Mouse (Mus musculus) heart, embryonic 12.5 days (tissue): ENCODE data around the gene Asb8. TPM values are rescaled to one million over a fixed set of nuclear protein-coding genes. Genes with fewer than 3 reads are reported as not detected.

Experiments used
- ATAC-seq: fragments of 200-750 bp; cut with Nextera tagmentation; 2 replicates; pipeline ENCODE4 v1.8.0; 2017; ENCODE audit warnings: moderate TSS enrichment, moderate library complexity; ENCODE audit not compliant: insufficient number of reproducible peaks, low FRiP score
- H3K27ac ChIP-seq: fragments of 300-500 bp; sonication (generic); 2 replicates; pipeline ENCODE4 v1.5.1; 2016; ENCODE audit warnings: mild to moderate bottlenecking, moderate library complexity; ENCODE audit not compliant: poor library complexity, severe bottlenecking
- H3K27me3 ChIP-seq: fragments of 300-500 bp; sonication (generic); replicated peaks from 2 replicates; pipeline ENCODE4 v1.6.1; 2016; ENCODE audit warnings: mild to moderate bottlenecking, moderate library complexity
- H3K36me3 ChIP-seq: fragments of 300-500 bp; sonication (generic); 2 replicates; pipeline ENCODE4 v1.6.1; 2016; ENCODE audit warnings: mild to moderate bottlenecking, moderate library complexity
- H3K4me1 ChIP-seq: fragments of 300-500 bp; sonication (generic); replicated peaks from 2 replicates; pipeline ENCODE4 v1.6.1; 2016; ENCODE audit warnings: mild to moderate bottlenecking
- H3K4me2 ChIP-seq: fragments of 300-500 bp; sonication (generic); 2 replicates; pipeline ENCODE4 v1.6.1; 2016; ENCODE audit warnings: mild to moderate bottlenecking, moderate library complexity
- H3K4me3 ChIP-seq: fragments of 300-500 bp; sonication (generic); 2 replicates; pipeline ENCODE4 v1.5.1; 2016; ENCODE audit warnings: mild to moderate bottlenecking
- H3K9ac ChIP-seq: fragments of 300-500 bp; sonication (generic); 2 replicates; pipeline ENCODE4 v1.6.1; 2016; ENCODE audit warnings: mild to moderate bottlenecking, moderate library complexity
- H3K9me3 ChIP-seq: fragments of 300-500 bp; sonication (generic); replicated peaks from 2 replicates; pipeline ENCODE4 v1.6.1; 2016; ENCODE audit warnings: mild to moderate bottlenecking, moderate library complexity
- WGBS: fragments of 180-500 bp; shearing (Covaris S2); methylation state at CpG from one replicate; pipeline ENCODE4 v1.1.7; 2016; 5-methylcytosine and 5-hydroxymethylcytosine counted together
- polyA plus RNA-seq: library from polyadenylated mRNA; unstranded; fragments of >200 nt; fragmentation: Nextera tagmentation; extraction: Ambion mirVana; gene quantifications from 2 replicates; pipeline ENCODE4 v1.2.1, GENCODE M21; 2016

Gene Asb8
- polyA plus RNA-seq, 1 experiment from 2014 or later = 76.2 TPM

DNA sequence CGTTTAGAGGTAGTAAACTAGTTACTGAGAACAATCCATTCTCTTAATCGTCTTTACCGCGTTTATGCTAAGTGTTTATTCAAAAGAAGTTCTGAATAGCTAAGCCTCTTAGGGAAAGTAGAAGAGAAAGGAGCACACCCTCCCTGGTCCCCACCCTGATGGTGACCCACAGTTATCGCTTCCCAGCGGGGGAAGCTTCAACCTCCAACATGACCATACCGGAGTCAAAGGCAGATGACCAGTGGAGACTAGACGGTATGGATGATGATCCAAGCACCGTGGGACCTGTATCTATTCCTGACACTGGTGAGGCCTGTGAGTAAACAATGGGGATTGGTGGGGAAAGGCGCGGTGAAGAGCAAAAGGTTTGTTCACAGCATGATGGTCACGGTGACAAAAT lies 70.5 kb downstream of the Asb8 start:
- 88% methylated on average over 12 of the region's 12 CpGs for WGBS
- no peaks in the 10 kb centered on the region; the same call in 1 of the 2 replicates for H3K9me3 ChIP-seq
- H3K4me2 ChIP-seq = no peak overlapping the region
- no peaks in the 10 kb centered on the region for H3K27me3 ChIP-seq
- H3K9ac ChIP-seq = no peak overlapping the region
- no peak overlapping the region for H3K27ac ChIP-seq
- no peaks in the 10 kb centered on the region for H3K36me3 ChIP-seq
- peaks cover 7% of the 10 kb centered on the region for H3K4me1 ChIP-seq
- ATAC-seq = no peak
- no peak overlapping the region for H3K4me3 ChIP-seq

DNA sequence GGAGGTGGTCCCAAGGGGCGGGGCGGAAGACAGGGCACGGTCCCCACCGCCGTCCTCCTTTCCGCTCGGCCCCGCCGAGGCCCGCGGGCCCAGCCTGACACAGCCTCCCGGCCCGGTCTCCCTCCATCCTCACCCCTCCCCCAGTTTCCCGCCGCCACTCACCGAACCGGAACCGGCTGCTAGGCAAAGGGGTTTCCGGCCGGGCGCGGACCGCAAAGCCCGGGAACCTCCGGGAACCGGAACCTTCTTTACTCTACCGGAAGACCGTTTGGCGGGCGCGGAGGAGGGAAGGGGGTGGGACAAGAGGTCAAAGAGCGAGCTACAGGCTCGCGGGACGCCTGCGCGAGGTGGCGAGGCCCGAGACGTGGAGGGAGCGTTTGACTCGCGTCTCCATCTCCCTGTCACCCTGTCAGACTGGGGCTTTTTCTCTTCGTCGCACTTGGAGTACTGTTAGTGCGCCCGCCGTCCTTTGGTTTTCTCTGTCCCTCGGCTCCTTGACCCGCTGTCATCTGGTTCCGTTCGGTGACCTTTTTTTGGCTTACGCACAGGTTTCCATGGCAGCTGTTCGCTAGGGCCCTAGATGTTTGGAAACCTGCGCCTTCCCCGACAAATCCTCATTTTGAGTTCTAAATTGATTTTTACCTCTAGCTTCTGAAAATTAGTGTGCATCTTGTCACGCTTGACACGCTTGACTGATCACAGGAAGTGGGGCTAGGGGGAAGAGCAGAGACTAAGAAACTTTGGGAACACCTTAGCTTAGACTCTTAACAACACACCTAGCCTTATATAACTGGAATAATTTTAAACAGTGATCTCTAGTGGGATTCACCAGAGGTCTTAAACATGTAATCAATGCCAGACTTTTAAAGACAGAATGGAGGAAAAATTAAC lies 72.1 kb downstream of the Asb8 start, which contains the start of gene Senp1:
Gene Senp1, minus strand, starts transcription at position 624 of the 891 bp plus-strand sequence.
- H3K9ac ChIP-seq = peak within 1 kb of the TSS; percentile 94
- H3K9me3 ChIP-seq = no peaks in the 10 kb centered on the region; the same call in 1 of the 2 replicates
- peak within 1 kb of the TSS; percentile 95 for H3K27ac ChIP-seq
- H3K27me3 ChIP-seq = no peaks in the 10 kb centered on the region
- peak within 1 kb of the TSS; percentile 91 for H3K4me2 ChIP-seq
- H3K4me3 ChIP-seq = peak within 1 kb of the TSS; percentile 85
- peak; percentile 92 for ATAC-seq
- H3K4me1 ChIP-seq = peaks cover 7% of the 10 kb centered on the region
- peaks cover 3% of the 10 kb centered on the region; the same call in 1 of the 2 replicates for H3K36me3 ChIP-seq
- WGBS = under 1% methylated on average over 58 of the region's 58 CpGs

DNA sequence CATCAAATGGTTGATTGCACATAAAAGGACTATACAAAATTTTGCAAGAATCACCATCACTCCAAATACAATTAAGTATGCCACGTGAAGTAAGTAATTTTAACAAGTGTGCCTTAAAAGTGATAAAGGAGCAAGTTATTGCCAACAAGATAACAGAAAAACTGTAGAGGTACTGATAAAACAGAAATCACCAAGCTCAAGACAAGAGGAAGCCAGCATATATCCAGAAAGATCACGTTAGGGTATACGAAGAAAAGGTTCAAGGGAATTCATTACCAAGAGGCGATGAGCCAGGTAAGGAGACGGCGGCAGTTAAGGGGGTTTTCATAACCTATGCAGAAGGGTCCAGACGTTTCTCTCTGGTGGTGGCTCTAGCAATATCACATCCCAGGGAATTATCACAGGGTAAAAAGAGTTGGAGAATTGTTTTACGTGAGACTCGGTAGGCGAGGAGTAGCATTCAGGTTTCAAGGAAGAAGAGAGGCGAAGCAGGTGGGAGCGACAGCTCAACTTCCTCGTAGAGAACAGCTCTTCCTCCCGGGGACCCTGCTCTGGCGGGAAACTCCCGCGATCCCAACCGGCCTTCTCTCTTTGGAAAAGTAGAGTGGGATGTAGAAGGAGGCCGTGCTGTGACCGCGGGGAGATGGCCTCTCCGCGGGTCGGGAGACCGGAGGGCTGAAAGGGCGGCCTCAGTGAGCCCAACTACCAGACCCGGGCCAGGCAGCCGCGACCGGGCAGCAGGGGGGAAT lies 72.9 kb downstream of the Asb8 start, which contains the start of gene Pfkm:
Gene Pfkm, plus strand, starts transcription at position 218 of the 749 bp plus-strand sequence.
- Histone ChIP-seq H3K36me3 (peaks cover 9% of the 10 kb centered on the region), H3K27ac (peak within 1 kb of the TSS; percentile 95), H3K9me3 (no peaks in the 10 kb centered on the region; the same call in 1 of the 2 replicates), H3K4me1 (peaks cover 7% of the 10 kb centered on the region), H3K4me2 (peak within 1 kb of the TSS; percentile 91), H3K4me3 (peak within 1 kb of the TSS; percentile 85), H3K27me3 (no peaks in the 10 kb centered on the region), H3K9ac (peak within 1 kb of the TSS; percentile 94)
- ATAC-seq = no peak
- under 1% methylated on average over 30 of the region's 30 CpGs for WGBS

DNA sequence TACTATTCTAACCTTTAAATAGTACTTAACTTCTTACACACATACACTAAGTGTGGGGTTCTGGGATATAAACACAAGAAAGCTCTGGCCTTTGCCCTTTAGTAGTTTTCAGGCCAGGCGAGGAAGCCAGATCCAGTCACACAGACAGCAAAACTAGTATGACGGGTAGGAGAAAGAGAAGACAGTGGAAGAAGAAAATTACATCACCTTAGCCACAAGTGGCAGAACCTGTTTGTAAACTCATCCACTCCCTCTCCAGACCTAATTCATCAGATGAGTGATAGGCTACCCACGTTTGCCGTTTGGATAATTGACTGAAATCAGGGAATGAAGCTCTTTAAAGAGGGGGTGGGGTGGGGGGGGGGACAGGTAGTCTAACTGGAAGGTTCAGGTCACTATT lies 73.6 kb downstream of the Asb8 start:
- ATAC-seq = no peak
- H3K4me2 ChIP-seq = peak overlapping the region; percentile 63
- 31% methylated on average over 4 of the region's 4 CpGs for WGBS
- no peaks in the 10 kb centered on the region; the same call in 1 of the 2 replicates for H3K9me3 ChIP-seq
- peak overlapping the region; percentile 58 for H3K9ac ChIP-seq
- H3K4me3 ChIP-seq = peak overlapping the region; percentile 85
- no peak overlapping the region for H3K27ac ChIP-seq
- H3K4me1 ChIP-seq = peaks cover 7% of the 10 kb centered on the region
- no peaks in the 10 kb centered on the region for H3K27me3 ChIP-seq
- peaks cover 9% of the 10 kb centered on the region for H3K36me3 ChIP-seq

DNA sequence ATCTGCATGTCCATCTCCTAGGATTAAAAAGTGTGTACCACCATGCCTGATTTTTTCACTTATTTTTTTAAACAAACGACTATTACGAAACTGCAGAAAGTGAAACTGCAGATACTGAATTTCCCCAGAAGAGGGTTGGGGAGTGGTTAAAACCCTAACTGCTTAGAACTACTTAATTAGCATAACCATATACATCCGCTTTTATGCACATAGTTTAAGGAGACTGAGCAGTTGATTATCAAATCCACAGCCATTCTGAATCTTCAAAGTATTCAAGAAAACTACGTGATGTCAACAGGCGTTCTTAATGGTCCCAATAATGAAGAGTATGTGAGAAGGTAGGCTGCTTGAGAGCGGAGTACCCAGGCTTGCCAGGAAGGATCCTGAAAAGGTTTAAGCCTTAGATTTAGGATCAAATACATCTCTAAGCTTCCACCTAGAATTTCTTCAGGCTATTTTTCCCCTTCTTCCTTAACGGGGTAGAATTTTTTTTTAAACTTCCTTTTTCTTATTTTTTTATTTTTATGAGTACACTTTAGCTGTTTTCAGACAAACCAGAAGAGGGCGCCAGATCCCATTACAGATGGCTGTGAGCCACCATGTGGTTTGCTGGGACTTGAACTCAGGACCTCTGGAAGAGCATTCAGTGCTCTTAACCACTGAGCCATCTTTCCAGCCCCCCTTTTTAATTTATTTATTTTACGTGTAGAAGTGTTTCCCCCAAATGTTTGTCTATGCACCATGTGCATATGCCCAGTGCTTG lies 75.8 kb downstream of the Asb8 start:
- Histone ChIP-seq H3K9ac (no peak overlapping the region), H3K9me3 (no peaks in the 10 kb centered on the region), H3K36me3 (peaks cover 24% of the 10 kb centered on the region), H3K4me1 (peaks cover 7% of the 10 kb centered on the region), H3K4me3 (no peak overlapping the region), H3K27me3 (no peaks in the 10 kb centered on the region), H3K4me2 (no peak overlapping the region), H3K27ac (no peak overlapping the region)
- 74% methylated on average over 9 of the region's 9 CpGs for whole genome bisulfite sequencing
- ATAC-seq = no peak

DNA sequence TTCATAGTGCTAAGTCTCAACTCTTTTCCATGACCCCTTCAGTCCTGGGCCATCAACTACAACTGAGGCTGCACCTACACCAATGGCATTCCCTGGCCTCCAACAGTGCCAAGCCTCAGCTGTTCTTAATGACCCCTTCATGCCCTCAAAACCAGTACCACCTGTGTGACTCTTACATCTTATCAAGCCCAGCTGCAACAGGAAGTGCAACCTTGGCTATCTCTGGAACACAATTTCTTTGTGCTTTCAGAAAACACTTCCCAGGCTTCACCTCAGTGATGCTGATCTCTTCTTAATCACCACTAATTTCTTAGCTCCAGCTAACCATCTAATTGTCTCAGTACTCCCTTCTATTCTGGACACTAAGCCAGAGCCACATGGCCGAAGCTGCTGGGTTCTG lies 76.5 kb downstream of the Asb8 start:
- WGBS = 97% methylated on average over 1 of the region's 1 CpGs
- H3K4me3 ChIP-seq = no peak overlapping the region
- no peaks in the 10 kb centered on the region for H3K9me3 ChIP-seq
- peaks cover 31% of the 10 kb centered on the region for H3K36me3 ChIP-seq
- no peaks in the 10 kb centered on the region for H3K27me3 ChIP-seq
- H3K4me1 ChIP-seq = peaks cover 7% of the 10 kb centered on the region
- no peak for ATAC-seq
- no peak overlapping the region for H3K27ac ChIP-seq
- H3K9ac ChIP-seq = no peak overlapping the region
- no peak overlapping the region for H3K4me2 ChIP-seq

Other genes with a start within 250 kb of the Asb8 start
- 28.5 and 32.2 TPM in 2 replicates for gene Tmem106c, start 201.4 kb downstream of the Asb8 start, polyA plus RNA-seq
- 78.0 and 78.9 TPM in 2 replicates for gene Col2a1, start 160.9 kb downstream of the Asb8 start, polyA plus RNA-seq
- 80.3 and 82.2 TPM in 2 replicates for gene Pfkm, start 73.0 kb downstream of the Asb8 start, polyA plus RNA-seq
- gene Senp1, start 71.9 kb downstream of the Asb8 start, polyA plus RNA-seq = 26.9 and 30.1 TPM in 2 replicates
- 1.4 TPM in 2 replicates for gene Ccdc184, start 1.5 kb upstream of the Asb8 start, polyA plus RNA-seq
- not detected in 2 replicates for gene Olfr288, start 29.9 kb upstream of the Asb8 start, polyA plus RNA-seq
- not detected in 2 replicates for gene Gm44579, start 55.4 kb upstream of the Asb8 start, polyA plus RNA-seq
- gene Olfr287, start 55.4 kb upstream of the Asb8 start, polyA plus RNA-seq = not detected in 2 replicates
- gene Olfr286, start 68.8 kb upstream of the Asb8 start, polyA plus RNA-seq = not detected in 2 replicates
- gene H1fnt, start 91.7 kb upstream of the Asb8 start, polyA plus RNA-seq = not detected in 2 replicates
- 1.5 and 1.7 TPM in 2 replicates for gene Zfp641, start 130.5 kb upstream of the Asb8 start, polyA plus RNA-seq
- not detected in 2 replicates for gene Olfr285, start 151.7 kb upstream of the Asb8 start, polyA plus RNA-seq
- not detected in 2 replicates for gene Olfr284, start 175.4 kb upstream of the Asb8 start, polyA plus RNA-seq
- gene Olfr283, start 215.3 kb upstream of the Asb8 start, polyA plus RNA-seq = not detected in 2 replicates